Mouse (Mus musculus) midbrain, embryonic 11.5 days (tissue): ENCODE data around the gene Hsd17b6. TPM values are rescaled to one million over a fixed set of nuclear protein-coding genes. Genes with fewer than 3 reads are reported as not detected.
A peak's percentile ranks its signal among the peaks of the same experiment; 100 is the strongest.

ENCODE experiments used
- ATAC-seq: fragments of 200-750 bp; cut with Nextera tagmentation; 2 replicates; pipeline ENCODE4 v1.8.0; 2017; ENCODE audit warnings: moderate TSS enrichment, moderate library complexity; ENCODE audit not compliant: low FRiP score
- DNase-seq: peaks from one replicate; pipeline ENCODE4 v3.0.0; 2015; ENCODE audit warnings: low spot score; ENCODE audit errors: missing footprints
- H3K27ac ChIP-seq: fragments of 300-500 bp; sonication (generic); 2 replicates; pipeline ENCODE4 v1.5.1; 2014; ENCODE audit warnings: low read depth, low read length
- H3K27me3 ChIP-seq: fragments of 300-500 bp; sonication (generic); 2 replicates; pipeline ENCODE4 v1.6.1; 2014; ENCODE audit warnings: mild to moderate bottlenecking, low read length, moderate library complexity, mixed read lengths; ENCODE audit not compliant: control insufficient read depth, insufficient read depth
- H3K36me3 ChIP-seq: fragments of 300-500 bp; sonication (generic); 2 replicates; pipeline ENCODE4 v1.6.1; 2014; ENCODE audit warnings: mild to moderate bottlenecking, low read length, moderate library complexity, mixed read lengths; ENCODE audit not compliant: control insufficient read depth, insufficient read depth
- H3K4me1 ChIP-seq: fragments of 300-500 bp; sonication (generic); 2 replicates; pipeline ENCODE4 v1.6.1; 2014; ENCODE audit warnings: low read length; ENCODE audit not compliant: control insufficient read depth, insufficient read depth
- H3K4me2 ChIP-seq: fragments of 300-500 bp; sonication (generic); 2 replicates; pipeline ENCODE4 v1.6.1; 2014; ENCODE audit warnings: mild to moderate bottlenecking, moderate library complexity
- H3K4me3 ChIP-seq: fragments of 300-500 bp; sonication (generic); 2 replicates; pipeline ENCODE4 v1.5.1; 2014; ENCODE audit warnings: low read depth, low read length
- H3K9ac ChIP-seq: fragments of 300-500 bp; sonication (generic); 2 replicates; pipeline ENCODE4 v1.6.1; 2014; ENCODE audit warnings: low read length
- H3K9me3 ChIP-seq: fragments of 300-500 bp; sonication (generic); 2 replicates; pipeline ENCODE4 v1.6.1; 2016; ENCODE audit warnings: low read length; ENCODE audit not compliant: control insufficient read depth
- WGBS: fragments of 180-500 bp; shearing (Covaris S2); extraction: QIAGEN DNeasy Blood & Tissue Kit; methylation state at CpG from one replicate; pipeline ENCODE4 v1.1.7; 2014; 5-methylcytosine and 5-hydroxymethylcytosine counted together
- polyA plus RNA-seq: library from polyadenylated mRNA; unstranded; fragments of >200 nt; fragmentation: Nextera tagmentation; extraction: Ambion mirVana; gene quantifications from 2 replicates; pipeline ENCODE4 v1.2.1, GENCODE M21; 2014

Hsd17b6 gene
- polyA plus RNA-seq, 1 experiment from 2014 or later: not detected

DNA sequence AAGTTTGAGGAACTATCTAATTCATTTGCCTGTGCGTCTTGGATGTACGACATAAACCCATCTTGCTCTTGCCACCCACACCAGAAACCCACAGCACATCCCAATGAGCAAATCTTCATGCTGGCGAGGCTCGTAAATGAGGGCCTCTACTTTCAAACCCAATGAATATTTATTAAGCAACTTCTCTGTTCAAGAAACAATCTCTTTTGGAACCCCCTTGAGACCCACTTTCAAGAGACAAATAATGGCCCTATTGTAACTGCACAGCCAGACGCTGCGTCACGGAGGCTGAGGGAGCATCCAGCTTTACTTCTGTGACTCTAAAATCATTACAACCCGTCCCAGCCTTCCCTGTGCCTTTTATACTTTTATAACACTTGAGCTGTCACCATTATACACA, 21.8 kb downstream of the Hsd17b6 start:
- H3K9ac ChIP-seq: no peak overlapping the region
- peaks cover 14% of the 10 kb centered on the region for H3K4me1 ChIP-seq
- 12% methylated on average over 8 of the region's 8 CpGs for WGBS
- peak overlapping the region; percentile 80 for H3K27ac ChIP-seq
- no peaks in the 10 kb centered on the region for H3K9me3 ChIP-seq
- H3K27me3 ChIP-seq: no peaks in the 10 kb centered on the region
- H3K4me2 ChIP-seq: peak overlapping the region; percentile 3; the same call in 1 of the 2 replicates
- DNase-seq (peak; percentile 90), ATAC-seq (peak; percentile 91)
- H3K36me3 ChIP-seq: no peaks in the 10 kb centered on the region
- no peak overlapping the region for H3K4me3 ChIP-seq

DNA sequence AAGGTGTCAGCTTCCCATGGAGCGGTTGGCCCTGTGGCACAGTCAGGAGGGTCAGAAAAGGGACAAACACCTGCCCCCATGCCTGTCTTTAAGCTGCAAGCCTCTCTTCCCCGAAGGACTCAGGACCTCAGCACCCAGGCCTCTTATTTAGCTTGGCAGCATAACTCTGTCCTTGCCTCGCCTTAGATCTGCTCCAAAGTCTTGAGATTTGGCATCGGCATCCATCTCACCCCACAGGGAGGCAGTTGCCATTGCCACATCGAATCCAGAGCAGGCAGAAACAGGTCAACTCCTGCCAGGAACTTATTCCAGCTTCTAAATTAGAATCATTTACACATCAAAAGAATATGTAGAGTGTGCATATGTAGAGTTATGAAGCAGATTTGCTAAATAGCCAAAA, 22.8 kb downstream of the Hsd17b6 start:
- ATAC-seq: no peak

DNA sequence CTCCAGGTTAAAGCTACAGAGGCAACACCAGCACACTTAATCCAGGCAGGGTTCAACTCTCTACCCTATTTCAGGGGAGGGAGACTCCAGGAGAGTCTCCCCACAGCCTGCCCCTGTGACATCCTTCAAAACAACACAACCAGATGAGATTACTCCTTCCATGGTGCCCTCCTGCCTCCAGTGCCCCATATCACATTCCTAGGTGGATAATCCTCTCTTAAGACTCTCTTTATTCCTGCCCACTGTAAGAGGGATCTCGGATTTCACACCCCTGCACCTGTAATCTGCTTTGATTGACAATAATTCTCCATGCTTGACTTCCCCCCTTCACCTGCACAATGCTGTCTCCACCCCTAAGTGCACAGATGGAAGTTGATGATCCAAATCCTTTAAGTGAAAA, 31.9 kb downstream of the Hsd17b6 start:
- no peak overlapping the region for H3K4me2 ChIP-seq
- no peaks in the 10 kb centered on the region for H3K27me3 ChIP-seq
- H3K9ac ChIP-seq: no peak overlapping the region
- no peaks in the 10 kb centered on the region for H3K4me1 ChIP-seq
- no peak for ATAC-seq
- H3K36me3 ChIP-seq: no peaks in the 10 kb centered on the region
- DNase-seq: no peak
- no peak overlapping the region for H3K27ac ChIP-seq
- 0% methylated on average over 1 of the region's 1 CpGs for WGBS
- no peaks in the 10 kb centered on the region for H3K9me3 ChIP-seq
- H3K4me3 ChIP-seq: no peak overlapping the region

More for the DNA sequence above, 22.8 kb downstream of the Hsd17b6 start:
- Histone ChIP-seq H3K27me3 (no peaks in the 10 kb centered on the region), H3K4me1 (peaks cover 14% of the 10 kb centered on the region), H3K36me3 (no peaks in the 10 kb centered on the region), H3K9me3 (no peaks in the 10 kb centered on the region), H3K4me3 (no peak overlapping the region), H3K27ac (no peak overlapping the region), H3K4me2 (no peak overlapping the region), H3K9ac (no peak overlapping the region; the same call in 1 of the 2 replicates)
- DNase-seq: no peak
- 83% methylated on average over 5 of the region's 5 CpGs for WGBS

DNA sequence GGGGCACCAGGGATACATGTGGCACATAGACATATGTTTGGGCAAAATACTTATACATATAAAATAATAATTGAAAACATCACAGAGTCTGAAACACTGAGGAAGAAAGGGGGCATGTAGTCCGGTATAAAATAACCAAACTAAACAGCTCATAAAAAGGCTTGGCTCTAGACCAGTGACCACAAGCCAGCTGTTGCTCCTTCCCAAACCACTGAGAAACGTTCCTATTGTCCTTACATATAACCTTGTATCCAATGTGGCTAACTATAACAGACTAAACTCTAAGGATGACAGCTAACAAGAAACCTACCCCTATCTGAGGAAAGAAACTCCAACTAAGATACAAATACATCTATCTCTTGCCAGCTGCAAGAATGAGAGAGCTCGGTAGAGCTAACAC, 33.3 kb downstream of the Hsd17b6 start:
- H3K9me3 ChIP-seq: no peaks in the 10 kb centered on the region
- no peaks in the 10 kb centered on the region for H3K36me3 ChIP-seq
- no peak overlapping the region for H3K27ac ChIP-seq
- WGBS: 87% methylated on average over 3 of the region's 3 CpGs
- H3K4me3 ChIP-seq: no peak overlapping the region
- H3K4me1 ChIP-seq: no peaks in the 10 kb centered on the region
- no peak overlapping the region for H3K9ac ChIP-seq
- no peaks in the 10 kb centered on the region for H3K27me3 ChIP-seq
- ATAC-seq: no peak
- H3K4me2 ChIP-seq: no peak overlapping the region
- DNase-seq: no peak

DNA sequence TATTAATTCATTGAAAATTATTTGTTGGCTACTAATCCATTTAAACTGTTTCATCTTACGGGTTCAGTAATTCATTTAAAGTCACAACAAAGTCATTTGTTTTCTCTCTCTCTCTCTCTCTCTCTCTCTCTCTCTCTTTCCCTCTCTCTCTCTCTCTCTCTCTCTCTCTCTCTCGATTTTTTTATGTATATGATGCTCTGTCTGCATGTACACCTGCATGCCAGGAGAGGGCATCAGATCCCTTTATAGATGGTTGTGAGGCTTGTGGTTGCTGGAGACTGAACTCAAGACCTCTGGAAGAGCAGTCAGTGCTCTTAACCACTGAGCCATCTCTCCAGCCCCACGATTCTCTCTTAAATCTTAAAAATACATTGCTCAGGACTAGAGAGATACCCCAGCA, 36.3 kb downstream of the Hsd17b6 start:
- ATAC-seq: no peak
- Histone ChIP-seq H3K4me1 (no peaks in the 10 kb centered on the region), H3K27me3 (no peaks in the 10 kb centered on the region), H3K4me2 (no peak overlapping the region), H3K27ac (no peak overlapping the region), H3K9ac (no peak overlapping the region), H3K36me3 (no peaks in the 10 kb centered on the region), H3K4me3 (no peak overlapping the region), H3K9me3 (no peaks in the 10 kb centered on the region)
- 72% methylated on average over 3 of the region's 3 CpGs for WGBS
- no peak for DNase-seq

DNA sequence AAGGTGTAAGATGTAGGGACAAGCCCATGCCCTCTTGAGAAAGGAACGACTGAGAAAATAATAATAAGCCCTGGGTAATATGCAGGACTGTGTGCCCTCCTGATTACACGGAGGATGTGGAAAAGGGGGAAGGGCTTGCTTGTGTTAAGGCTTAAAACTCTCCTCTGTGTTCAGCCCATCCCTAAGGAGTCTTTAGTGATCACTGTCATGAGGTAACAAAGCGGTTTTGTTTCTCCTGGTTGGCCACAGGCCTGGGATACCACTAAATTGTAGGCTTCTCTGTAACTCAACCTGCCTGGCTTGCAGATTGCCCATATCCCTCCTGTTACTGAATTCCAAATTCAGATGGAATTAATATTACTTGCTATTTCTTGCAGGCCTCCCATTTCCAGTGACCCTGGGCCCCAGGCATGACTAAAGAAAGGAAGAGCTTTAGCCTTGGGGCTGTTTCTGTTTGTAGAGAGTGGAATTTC, 37.0 kb downstream of the Hsd17b6 start:
- no peak overlapping the region for H3K27ac ChIP-seq
- DNase-seq (no peak), ATAC-seq (no peak)
- H3K9me3 ChIP-seq: no peaks in the 10 kb centered on the region
- H3K36me3 ChIP-seq: no peaks in the 10 kb centered on the region
- H3K4me3 ChIP-seq: no peak overlapping the region
- 64% methylated on average over 3 of the region's 3 CpGs for WGBS
- no peak overlapping the region for H3K4me2 ChIP-seq
- H3K9ac ChIP-seq: no peak overlapping the region
- no peaks in the 10 kb centered on the region for H3K4me1 ChIP-seq
- H3K27me3 ChIP-seq: no peaks in the 10 kb centered on the region

DNA sequence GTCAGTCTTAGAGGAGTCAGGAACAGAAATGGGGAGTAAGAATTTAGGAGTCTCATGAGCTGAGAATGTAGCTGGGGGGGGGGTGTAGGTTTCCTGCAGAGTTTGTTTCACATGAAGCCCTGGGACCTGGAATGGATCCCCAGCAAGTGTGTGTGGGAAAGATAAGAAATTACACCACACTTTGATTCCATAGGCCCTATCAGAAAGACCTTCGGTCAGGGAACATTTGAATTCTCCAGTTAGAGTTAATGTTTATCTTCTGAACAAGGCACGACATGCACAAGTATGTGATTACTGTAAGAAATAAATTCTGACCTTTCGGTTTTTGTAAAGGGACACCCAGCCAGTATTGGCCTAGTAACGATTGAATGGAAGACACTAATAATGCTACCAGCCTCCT, 37.6 kb downstream of the Hsd17b6 start:
- Histone ChIP-seq H3K27ac (no peak overlapping the region), H3K4me3 (no peak overlapping the region), H3K27me3 (no peaks in the 10 kb centered on the region), H3K4me1 (no peaks in the 10 kb centered on the region), H3K36me3 (no peaks in the 10 kb centered on the region), H3K9ac (no peak overlapping the region), H3K9me3 (no peaks in the 10 kb centered on the region), H3K4me2 (no peak overlapping the region)
- WGBS: 88% methylated on average over 4 of the region's 4 CpGs
- DNase-seq: no peak
- no peak for ATAC-seq

DNA sequence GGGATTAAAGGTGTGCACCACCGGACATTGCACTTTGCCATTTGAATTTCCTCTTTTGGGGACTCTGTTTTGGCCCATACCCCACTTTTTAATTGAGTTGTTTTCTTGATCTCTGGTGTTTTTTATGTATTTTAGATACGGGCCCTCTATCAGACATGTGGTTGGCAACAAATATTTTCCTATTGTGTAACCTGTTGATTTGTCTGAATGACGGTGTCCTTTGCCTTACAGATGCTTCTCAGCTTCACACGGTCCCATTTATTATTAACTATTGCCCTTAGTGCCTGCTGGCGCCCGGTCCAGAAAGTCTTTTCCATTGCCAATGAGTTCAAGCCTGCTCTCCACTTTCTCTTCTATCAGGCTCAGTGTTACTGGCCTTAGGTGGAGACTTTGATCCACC, 40.9 kb downstream of the Hsd17b6 start:
- ATAC-seq (no peak), DNase-seq (no peak)
- WGBS: 88% methylated on average over 6 of the region's 6 CpGs
- no peaks in the 10 kb centered on the region for H3K36me3 ChIP-seq
- H3K4me1 ChIP-seq: no peaks in the 10 kb centered on the region
- no peaks in the 10 kb centered on the region for H3K9me3 ChIP-seq
- no peak overlapping the region for H3K4me3 ChIP-seq
- H3K27ac ChIP-seq: no peak overlapping the region
- H3K4me2 ChIP-seq: no peak overlapping the region
- H3K9ac ChIP-seq: no peak overlapping the region
- H3K27me3 ChIP-seq: no peaks in the 10 kb centered on the region

DNA sequence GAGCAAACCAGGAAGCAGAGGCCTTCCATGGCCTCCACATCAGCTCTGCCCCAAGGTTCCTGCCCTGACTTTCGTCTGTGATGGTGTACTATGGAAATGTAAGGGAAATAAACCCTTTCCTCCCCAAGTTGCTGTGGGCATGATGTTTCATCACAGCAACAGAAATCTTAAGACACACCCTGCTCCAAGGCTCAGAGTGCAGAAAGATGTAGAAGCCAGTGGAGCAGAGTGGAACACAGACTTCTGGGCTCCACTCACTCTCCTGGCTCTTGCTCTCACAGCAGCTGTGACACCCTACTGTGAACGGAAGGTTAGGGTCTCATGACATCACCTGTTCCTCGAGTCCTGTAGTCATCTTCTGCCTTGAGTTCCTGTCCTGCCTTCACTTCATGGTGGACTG, 43.4 kb downstream of the Hsd17b6 start:
- Histone ChIP-seq H3K9ac (no peak overlapping the region), H3K4me2 (no peak overlapping the region), H3K27ac (no peak overlapping the region), H3K9me3 (no peaks in the 10 kb centered on the region), H3K4me3 (no peak overlapping the region), H3K4me1 (no peaks in the 10 kb centered on the region), H3K36me3 (no peaks in the 10 kb centered on the region), H3K27me3 (no peaks in the 10 kb centered on the region)
- 70% methylated on average over 3 of the region's 3 CpGs for WGBS
- ATAC-seq (no peak), DNase-seq (no peak)

DNA sequence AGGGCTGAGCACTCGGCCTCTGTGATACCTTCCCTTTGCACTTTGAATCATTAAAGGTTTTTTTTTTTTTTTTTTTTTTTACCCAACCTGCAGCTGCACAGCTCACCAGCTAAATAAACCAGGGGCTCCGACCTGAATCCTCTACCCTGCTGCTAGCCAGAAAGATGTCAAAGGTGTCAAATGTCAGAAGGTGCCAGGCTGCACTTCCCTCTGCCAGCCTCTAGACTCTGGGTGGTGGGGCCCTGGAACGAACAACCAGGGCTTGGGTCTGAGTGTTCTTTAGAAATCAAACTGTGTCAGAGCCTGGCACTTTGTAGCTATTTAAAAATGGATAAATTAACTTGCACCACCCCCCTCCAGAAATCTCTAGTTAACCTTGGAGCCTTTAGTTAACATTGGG, 45.0 kb downstream of the Hsd17b6 start:
- WGBS: 82% methylated on average over 3 of the region's 3 CpGs
- DNase-seq (no peak), ATAC-seq (no peak)
- H3K9me3 ChIP-seq: no peaks in the 10 kb centered on the region
- no peak overlapping the region for H3K27ac ChIP-seq
- H3K9ac ChIP-seq: no peak overlapping the region
- H3K27me3 ChIP-seq: no peaks in the 10 kb centered on the region
- no peaks in the 10 kb centered on the region for H3K4me1 ChIP-seq
- no peak overlapping the region for H3K4me3 ChIP-seq
- no peaks in the 10 kb centered on the region for H3K36me3 ChIP-seq
- H3K4me2 ChIP-seq: no peak overlapping the region
